Mouse (Mus musculus) intestine, postnatal 0 days (tissue): ENCODE data around the gene Olfr646. TPM values are rescaled to one million over a fixed set of nuclear protein-coding genes. Genes with fewer than 3 reads are reported as not detected.

Source experiments
- ATAC-seq: fragments of 200-750 bp; cut with Nextera tagmentation; 2 replicates; pipeline ENCODE4 v1.8.0; 2017; ENCODE audit warnings: mild to moderate bottlenecking, moderate TSS enrichment, moderate library complexity
- H3K27ac ChIP-seq: fragments of 300-500 bp; sonication (generic); 2 replicates; pipeline ENCODE4 v1.5.1; 2014; ENCODE audit warnings: mild to moderate bottlenecking, low read depth, low read length, moderate library complexity
- H3K27me3 ChIP-seq: fragments of 300-500 bp; sonication (generic); replicated peaks from 2 replicates; pipeline ENCODE4 v1.6.1; 2014; ENCODE audit warnings: low read length, mixed read lengths; ENCODE audit not compliant: control insufficient read depth, insufficient read depth
- H3K36me3 ChIP-seq: fragments of 300-500 bp; sonication (generic); 2 replicates; pipeline ENCODE4 v1.6.1; 2014; ENCODE audit warnings: mild to moderate bottlenecking, moderate library complexity; ENCODE audit not compliant: control insufficient read depth, insufficient read depth
- H3K4me1 ChIP-seq: fragments of 300-500 bp; sonication (generic); replicated peaks from 2 replicates; pipeline ENCODE4 v1.6.1; 2014; ENCODE audit warnings: antibody characterized with exemption, low read length, mixed read lengths; ENCODE audit not compliant: control insufficient read depth, insufficient read depth
- H3K4me2 ChIP-seq: fragments of 300-500 bp; sonication (generic); replicated peaks from 2 replicates; pipeline ENCODE4 v1.6.1; 2014; ENCODE audit warnings: low read depth, mild to moderate bottlenecking, moderate library complexity
- H3K4me3 ChIP-seq: fragments of 300-500 bp; sonication (generic); 2 replicates; pipeline ENCODE4 v1.5.1; 2014; ENCODE audit warnings: low read depth, low read length
- H3K9ac ChIP-seq: fragments of 300-500 bp; sonication (generic); 2 replicates; pipeline ENCODE4 v1.6.1; 2014; ENCODE audit warnings: mild to moderate bottlenecking, low read depth, low read length
- H3K9me3 ChIP-seq: fragments of 300-500 bp; sonication (generic); 2 replicates; pipeline ENCODE4 v1.6.1; 2016; ENCODE audit warnings: mixed run types; ENCODE audit not compliant: control insufficient read depth
- CTCF ChIP-seq: sonication (generic); IDR thresholded peaks from 2 replicates; pipeline ENCODE4 v1.5.1; 2016; ENCODE audit warnings: low read depth, mild to moderate bottlenecking, control low read depth, antibody characterized with exemption, moderate library complexity
- WGBS: fragments of 180-500 bp; shearing (Covaris S2); extraction: QIAGEN DNeasy Blood & Tissue Kit; methylation state at CpG from one replicate; pipeline ENCODE4 v1.1.7; 2014; 5-methylcytosine and 5-hydroxymethylcytosine counted together
- polyA plus RNA-seq: library from polyadenylated mRNA; unstranded; fragments of >200 nt; fragmentation: Nextera tagmentation; extraction: Ambion mirVana; gene quantifications from 2 replicates; pipeline ENCODE4 v1.2.1, GENCODE M21; 2015

Gene Olfr646
- polyA plus RNA-seq, result not detected in 2 replicates

- no peaks in the 10 kb centered on the region for H3K27me3 ChIP-seq
- H3K4me2 ChIP-seq, result no peak within 1 kb of the TSS
- H3K36me3 ChIP-seq, result no peaks in the 10 kb centered on the region
- no peak within 1 kb of the TSS for H3K27ac ChIP-seq
- no peak for ATAC-seq
- H3K9ac ChIP-seq, result no peak within 1 kb of the TSS
- H3K4me3 ChIP-seq, result no peak within 1 kb of the TSS
- no peaks in the 10 kb centered on the region for H3K4me1 ChIP-seq
- TF ChIP-seq CTCF, result no peak
- H3K9me3 ChIP-seq, result no peaks in the 10 kb centered on the region
Observed at GRCm38 (mm10) chr7:104104757-104104972, at the start of gene Olfr646. Olfr646 (plus strand) TSS chr7:104104873.

- H3K4me2 ChIP-seq, result no peak overlapping the region
- whole genome bisulfite sequencing, result 95% methylated on average over 1 of the region's 1 CpGs
- no peak overlapping the region for H3K4me3 ChIP-seq
- no peak overlapping the region for H3K9ac ChIP-seq
- H3K9me3 ChIP-seq, result no peaks in the 10 kb centered on the region
- H3K4me1 ChIP-seq, result no peaks in the 10 kb centered on the region
- H3K27me3 ChIP-seq, result no peaks in the 10 kb centered on the region
- no peaks in the 10 kb centered on the region for H3K36me3 ChIP-seq
- H3K27ac ChIP-seq, result no peak overlapping the region
- TF ChIP-seq CTCF, result no peak
- no peak for ATAC-seq
Observed at GRCm38 (mm10) chr7:104059215-104059614, 45.5 kb upstream of the Olfr646 start.

GRCm38 (mm10) chr7:104061345-104061744 lies 43.3 kb upstream of the Olfr646 start, which contains the start of gene 4930516K23Rik:
4930516K23Rik (minus strand) TSS chr7:104061445.
- Histone ChIP-seq H3K4me2 (no peak within 1 kb of the TSS), H3K27me3 (no peaks in the 10 kb centered on the region), H3K36me3 (no peaks in the 10 kb centered on the region), H3K4me3 (no peak within 1 kb of the TSS), H3K27ac (no peak within 1 kb of the TSS), H3K4me1 (no peaks in the 10 kb centered on the region), H3K9me3 (no peaks in the 10 kb centered on the region), H3K9ac (no peak within 1 kb of the TSS)
- TF ChIP-seq CTCF, result no peak
- 54% methylated on average over 2 of the region's 2 CpGs for WGBS
- no peak for ATAC-seq

- no peaks in the 10 kb centered on the region for H3K36me3 ChIP-seq
- no peak for ATAC-seq
- H3K4me1 ChIP-seq, result no peaks in the 10 kb centered on the region
- H3K4me3 ChIP-seq, result no peak within 1 kb of the TSS
- no peaks in the 10 kb centered on the region for H3K27me3 ChIP-seq
- H3K9me3 ChIP-seq, result no peaks in the 10 kb centered on the region
- H3K9ac ChIP-seq, result no peak within 1 kb of the TSS
- TF ChIP-seq CTCF, result no peak
- no peak within 1 kb of the TSS for H3K27ac ChIP-seq
- WGBS, result 71% methylated on average over 2 of the region's 2 CpGs
- H3K4me2 ChIP-seq, result no peak within 1 kb of the TSS
Observed at GRCm38 (mm10) chr7:104071769-104072168, 32.9 kb upstream of the Olfr646 start, which contains the start of gene Olfr644. Olfr644 (minus strand) TSS chr7:104071869.

- no peak for TF ChIP-seq CTCF
- ATAC-seq, result no peak
Observed at GRCm38 (mm10) chr7:104085365-104085764, 19.3 kb upstream of the Olfr646 start, which contains the start of gene Olfr645. Olfr645 (minus strand) TSS chr7:104085465.

GRCm38 (mm10) chr7:104103913-104104756 lies 538 bp upstream of the Olfr646 start:
- TF ChIP-seq CTCF, result no peak
- Histone ChIP-seq H3K9ac (no peak overlapping the region), H3K27ac (no peak overlapping the region), H3K4me3 (no peak overlapping the region), H3K27me3 (no peaks in the 10 kb centered on the region), H3K9me3 (no peaks in the 10 kb centered on the region), H3K4me2 (no peak overlapping the region), H3K36me3 (no peaks in the 10 kb centered on the region), H3K4me1 (no peaks in the 10 kb centered on the region)
- 48% methylated on average over 4 of the region's 4 CpGs for WGBS
- no peak for ATAC-seq

More at GRCm38 (mm10) chr7:104085365-104085764, 19.3 kb upstream of the Olfr646 start, which contains the start of gene Olfr645:
- Histone ChIP-seq H3K4me3 (no peak within 1 kb of the TSS), H3K27ac (no peak within 1 kb of the TSS), H3K9me3 (no peaks in the 10 kb centered on the region), H3K27me3 (no peaks in the 10 kb centered on the region), H3K36me3 (no peaks in the 10 kb centered on the region), H3K9ac (no peak within 1 kb of the TSS), H3K4me1 (no peaks in the 10 kb centered on the region), H3K4me2 (no peak within 1 kb of the TSS)
- 76% methylated on average over 1 of the region's 1 CpGs for WGBS
